Mouse (Mus musculus) adrenal gland, postnatal 36 days (tissue): ENCODE data around the gene Cstad. TPM values are rescaled to one million over a fixed set of nuclear protein-coding genes. Genes with fewer than 3 reads are reported as not detected.

Experiments used
- total RNA-seq, 2 experiments: library from RNA; stranded (reverse); gene quantifications; 2 replicates each; pipeline ENCODE4 v1.2.3; 2021

The Cstad gene
- total RNA-seq, 2 experiments from 2014 or later = 0.40 to 2.1 TPM

Other genes starting within 250 kb of the Cstad start
- 10 to 100 TPM; 68.2 to 69.5 TPM for gene Sh3glb2, start 235.7 kb upstream of the Cstad start, total RNA-seq
- gene Miga2, start 230.8 kb upstream of the Cstad start, total RNA-seq = 10 to 100 TPM; 72.9 to 89.7 TPM
- 10 to 100 TPM; 18.2 to 18.7 TPM for gene Dolpp1, start 202.8 kb upstream of the Cstad start, total RNA-seq
- gene Crat, start 179.2 kb upstream of the Cstad start, total RNA-seq = 100 to 1,000 TPM; 124 to 168 TPM
- 100 to 1,000 TPM; 123 to 143 TPM for gene Ptpa, start 179.0 kb upstream of the Cstad start, total RNA-seq
- gene Ier5l, start 120.8 kb upstream of the Cstad start, total RNA-seq = 1 to 10 TPM; 3.3 to 4.5 TPM
- 1 to 10 TPM in 1 of 2 experiments, under 1 TPM in 1; 0.99 to 2.8 TPM for gene 1700001O22Rik, start 208.6 kb downstream of the Cstad start, total RNA-seq
- gene Ntmt1, start 212.8 kb downstream of the Cstad start, total RNA-seq = 10 to 100 TPM; 49.6 to 52.2 TPM
- 10 to 100 TPM; 23.9 to 27.0 TPM for gene Asb6, start 235.3 kb downstream of the Cstad start, total RNA-seq
- gene Prrx2, start 239.9 kb downstream of the Cstad start, total RNA-seq = 1 to 10 TPM in 1 of 2 experiments, under 1 TPM in 1; 0.46 to 2.2 TPM